Mouse (Mus musculus): ENCODE measurements at regions not wholly inside any gene's neighbourhood (a gene's known extent, or its start where the extent isn't known, plus 50 kb on each side); places are given as distances from the start of the nearest gene placed in this dataset.
A peak's percentile ranks its signal among the peaks of the same experiment; 100 is the strongest.

- H3K27ac ChIP-seq: peak overlapping the region; percentile 83
- peaks cover 23% of the 10 kb centered on the region for H3K4me1 ChIP-seq (replicated peaks; ENCODE audit: control insufficient read depth, insufficient read depth, low read length)
- H3K9me3 ChIP-seq (ENCODE audit: control insufficient read depth, low read length): no peaks in the 10 kb centered on the region
- WGBS: 40% methylated on average over 9 of the region's 9 CpGs
- DNase-seq (ENCODE audit: low spot score) (peak; percentile 59), ATAC-seq (ENCODE audit: low FRiP score) (peak; percentile 77)
- no peaks in the 10 kb centered on the region for H3K36me3 ChIP-seq (replicated peaks; ENCODE audit: control insufficient read depth, insufficient read depth)
- H3K9ac ChIP-seq: no peak overlapping the region
- no peaks in the 10 kb centered on the region for H3K27me3 ChIP-seq (ENCODE audit: control insufficient read depth, insufficient read depth, low read length)
- H3K4me3 ChIP-seq (replicated peaks; ENCODE audit: low read length): no peak overlapping the region
- peak overlapping the region; percentile 33; the same call in 1 of the 2 replicates for H3K4me2 ChIP-seq (replicated peaks)
These were observed 142.9 kb downstream of the Dmrta2 start for GRCm38 (mm10) chr4:110120761-110121160.

- Histone ChIP-seq H3K9ac (no peak overlapping the region), H3K36me3 (replicated peaks; ENCODE audit: control insufficient read depth, insufficient read depth) (no peaks in the 10 kb centered on the region), H3K4me1 (replicated peaks; ENCODE audit: control insufficient read depth, insufficient read depth, low read length) (peaks cover 23% of the 10 kb centered on the region), H3K4me3 (replicated peaks; ENCODE audit: low read length) (no peak overlapping the region), H3K27ac (peak overlapping the region; percentile 83), H3K9me3 (ENCODE audit: control insufficient read depth, low read length) (no peaks in the 10 kb centered on the region), H3K4me2 (replicated peaks) (0 out of 2 replicates have a peak overlapping the region, but pooled peaks have one; percentile 33), H3K27me3 (ENCODE audit: control insufficient read depth, insufficient read depth, low read length) (no peaks in the 10 kb centered on the region)
- no peak for ATAC-seq (ENCODE audit: low FRiP score)
- WGBS: 44% methylated on average over 5 of the region's 5 CpGs
- DNase-seq (ENCODE audit: low spot score): no peak
These were observed 143.6 kb downstream of the Dmrta2 start for GRCm38 (mm10) chr4:110121447-110121846.

- DNase-seq (ENCODE audit: low spot score) (no peak), ATAC-seq (ENCODE audit: low FRiP score) (no peak)
- WGBS: 38% methylated on average over 6 of the region's 6 CpGs
- Histone ChIP-seq H3K4me1 (replicated peaks; ENCODE audit: control insufficient read depth, insufficient read depth, low read length) (peaks cover 18% of the 10 kb centered on the region), H3K27ac (no peak overlapping the region), H3K27me3 (ENCODE audit: control insufficient read depth, insufficient read depth, low read length) (no peaks in the 10 kb centered on the region), H3K9ac (no peak overlapping the region), H3K4me3 (replicated peaks; ENCODE audit: low read length) (no peak overlapping the region), H3K36me3 (replicated peaks; ENCODE audit: control insufficient read depth, insufficient read depth) (no peaks in the 10 kb centered on the region), H3K9me3 (ENCODE audit: control insufficient read depth, low read length) (no peaks in the 10 kb centered on the region), H3K4me2 (replicated peaks) (no peak overlapping the region)
These were observed 147.4 kb downstream of the Dmrta2 start for GRCm38 (mm10) chr4:110125067-110125784.

GRCm38 (mm10) chr4:110127941-110128520 lies 150.2 kb downstream of the Dmrta2 start:
- Histone ChIP-seq H3K9ac (no peak overlapping the region), H3K4me2 (replicated peaks) (no peak overlapping the region), H3K9me3 (ENCODE audit: control insufficient read depth, low read length) (no peaks in the 10 kb centered on the region), H3K27ac (peak overlapping the region; percentile 20; the same call in 1 of the 2 replicates), H3K4me1 (replicated peaks; ENCODE audit: control insufficient read depth, insufficient read depth, low read length) (0 out of 2 replicates have a peak, but pooled peaks cover 5% of the 10 kb centered on the region), H3K27me3 (ENCODE audit: control insufficient read depth, insufficient read depth, low read length) (no peaks in the 10 kb centered on the region), H3K4me3 (replicated peaks; ENCODE audit: low read length) (no peak overlapping the region), H3K36me3 (replicated peaks; ENCODE audit: control insufficient read depth, insufficient read depth) (no peaks in the 10 kb centered on the region)
- 59% methylated on average over 3 of the region's 3 CpGs for WGBS
- DNase-seq (ENCODE audit: low spot score) (no peak), ATAC-seq (ENCODE audit: low FRiP score) (no peak)

GRCm38 (mm10) chr4:110128918-110129317 lies 151.1 kb downstream of the Dmrta2 start:
- Histone ChIP-seq H3K4me2 (replicated peaks) (no peak overlapping the region), H3K27me3 (ENCODE audit: control insufficient read depth, insufficient read depth, low read length) (no peaks in the 10 kb centered on the region), H3K4me3 (replicated peaks; ENCODE audit: low read length) (no peak overlapping the region), H3K27ac (peak overlapping the region; percentile 67), H3K9me3 (ENCODE audit: control insufficient read depth, low read length) (no peaks in the 10 kb centered on the region), H3K36me3 (replicated peaks; ENCODE audit: control insufficient read depth, insufficient read depth) (no peaks in the 10 kb centered on the region), H3K9ac (no peak overlapping the region), H3K4me1 (replicated peaks; ENCODE audit: control insufficient read depth, insufficient read depth, low read length) (0 out of 2 replicates have a peak, but pooled peaks cover 5% of the 10 kb centered on the region)
- ATAC-seq (ENCODE audit: low FRiP score) (peak; percentile 73), DNase-seq (ENCODE audit: low spot score) (peak; percentile 93)
- 4% methylated on average over 1 of the region's 1 CpGs for WGBS

- Histone ChIP-seq H3K36me3 (replicated peaks; ENCODE audit: control insufficient read depth, insufficient read depth) (no peaks in the 10 kb centered on the region), H3K4me2 (replicated peaks) (no peak overlapping the region), H3K9ac (no peak overlapping the region), H3K27ac (peak overlapping the region; percentile 67), H3K27me3 (ENCODE audit: control insufficient read depth, insufficient read depth, low read length) (no peaks in the 10 kb centered on the region), H3K4me3 (replicated peaks; ENCODE audit: low read length) (no peak overlapping the region), H3K4me1 (replicated peaks; ENCODE audit: control insufficient read depth, insufficient read depth, low read length) (0 out of 2 replicates have a peak, but pooled peaks cover 5% of the 10 kb centered on the region), H3K9me3 (ENCODE audit: control insufficient read depth, low read length) (no peaks in the 10 kb centered on the region)
- WGBS: 21% methylated on average over 3 of the region's 3 CpGs
- peak; percentile 81 for ATAC-seq (ENCODE audit: low FRiP score)
- no peak for DNase-seq (ENCODE audit: low spot score)
These were observed 151.7 kb downstream of the Dmrta2 start for GRCm38 (mm10) chr4:110129518-110129917.

GRCm38 (mm10) chr4:110132061-110132460 lies 154.2 kb downstream of the Dmrta2 start:
- Histone ChIP-seq H3K4me2 (replicated peaks) (no peak overlapping the region), H3K27ac (no peak overlapping the region), H3K9ac (no peak overlapping the region), H3K9me3 (ENCODE audit: control insufficient read depth, low read length) (no peaks in the 10 kb centered on the region), H3K4me3 (replicated peaks; ENCODE audit: low read length) (no peak overlapping the region), H3K27me3 (ENCODE audit: control insufficient read depth, insufficient read depth, low read length) (no peaks in the 10 kb centered on the region), H3K4me1 (replicated peaks; ENCODE audit: control insufficient read depth, insufficient read depth, low read length) (0 out of 2 replicates have a peak, but pooled peaks cover 10% of the 10 kb centered on the region), H3K36me3 (replicated peaks; ENCODE audit: control insufficient read depth, insufficient read depth) (no peaks in the 10 kb centered on the region)
- WGBS: 62% methylated on average over 4 of the region's 4 CpGs
- DNase-seq (ENCODE audit: low spot score) (no peak), ATAC-seq (ENCODE audit: low FRiP score) (no peak)

GRCm38 (mm10) chr4:110134036-110134435 lies 156.2 kb downstream of the Dmrta2 start:
- Histone ChIP-seq H3K4me1 (replicated peaks; ENCODE audit: control insufficient read depth, insufficient read depth, low read length) (0 out of 2 replicates have a peak, but pooled peaks cover 10% of the 10 kb centered on the region), H3K9ac (no peak overlapping the region), H3K4me3 (replicated peaks; ENCODE audit: low read length) (no peak overlapping the region), H3K27me3 (ENCODE audit: control insufficient read depth, insufficient read depth, low read length) (no peaks in the 10 kb centered on the region), H3K27ac (no peak overlapping the region), H3K36me3 (replicated peaks; ENCODE audit: control insufficient read depth, insufficient read depth) (no peaks in the 10 kb centered on the region), H3K9me3 (ENCODE audit: control insufficient read depth, low read length) (no peaks in the 10 kb centered on the region), H3K4me2 (replicated peaks) (no peak overlapping the region)
- WGBS: 35% methylated on average over 7 of the region's 7 CpGs
- ATAC-seq (ENCODE audit: low FRiP score) (no peak), DNase-seq (ENCODE audit: low spot score) (no peak)

- H3K4me1 ChIP-seq (replicated peaks; ENCODE audit: control insufficient read depth, insufficient read depth, low read length): no peaks in the 10 kb centered on the region
- H3K4me2 ChIP-seq (replicated peaks): no peak overlapping the region
- H3K27ac ChIP-seq: no peak overlapping the region
- ATAC-seq (ENCODE audit: low FRiP score) (peak; percentile 34; the same call in 1 of the 2 replicates), DNase-seq (ENCODE audit: low spot score) (no peak)
- H3K9ac ChIP-seq: no peak overlapping the region
- H3K4me3 ChIP-seq (replicated peaks; ENCODE audit: low read length): no peak overlapping the region
- no peaks in the 10 kb centered on the region for H3K9me3 ChIP-seq (ENCODE audit: control insufficient read depth, low read length)
- 78% methylated on average over 1 of the region's 1 CpGs for WGBS
- no peaks in the 10 kb centered on the region for H3K27me3 ChIP-seq (ENCODE audit: control insufficient read depth, insufficient read depth, low read length)
- no peaks in the 10 kb centered on the region for H3K36me3 ChIP-seq (replicated peaks; ENCODE audit: control insufficient read depth, insufficient read depth)
These were observed 167.4 kb downstream of the Dmrta2 start for GRCm38 (mm10) chr4:110145229-110145628.

Measured in hindbrain, embryonic 14.5 days (tissue).